Mouse (Mus musculus): ENCODE measurements around the gene Btbd18. TPM values are rescaled to one million over a fixed set of nuclear protein-coding genes. Genes with fewer than 3 reads are reported as not detected.

Btbd18 gene
- total and polyA plus RNA-seq, 3 experiments = not detected

GRCm38 (mm10) chr2:84648369-84648768 lies 10.5 kb upstream of the Btbd18 start:
- DNase-seq = no peak
- intact Hi-C loops (cut with DNase I) = no loop called here
- 6% methylated on average over 6 of the region's 6 CpGs for WGBS
- Histone ChIP-seq H3K27ac (peak overlapping the region; percentile 85), H3K36me3 (ENCODE audit: control insufficient read depth, insufficient read depth, low read length) (peaks cover 40% of the 10 kb centered on the region), H3K27me3 (ENCODE audit: control insufficient read depth, insufficient read depth, low read length) (no peaks in the 10 kb centered on the region), H3K4me1 (ENCODE audit: control insufficient read depth, insufficient read depth, low read length) (peaks cover 10% of the 10 kb centered on the region), H3K4me3 (peak overlapping the region; percentile 63), H3K79me2 (replicated peaks; ENCODE audit: control insufficient read depth, insufficient read depth, low read length) (peaks cover 8% of the 10 kb centered on the region; the same call in 1 of the 2 replicates), H3K9ac (ENCODE audit: low read depth, low read length) (peak overlapping the region; percentile 12)
- TF ChIP-seq POLR2A (IDR thresholded peaks at IDR 0.05; ENCODE audit: insufficient read depth, low read depth, low read length) (no peak), EP300 (IDR thresholded peaks at IDR 0.05; ENCODE audit: insufficient read depth, low read depth, low read length) (no peak), CTCF (IDR thresholded peaks at IDR 0.05) (peak; percentile 46)

DNA sequence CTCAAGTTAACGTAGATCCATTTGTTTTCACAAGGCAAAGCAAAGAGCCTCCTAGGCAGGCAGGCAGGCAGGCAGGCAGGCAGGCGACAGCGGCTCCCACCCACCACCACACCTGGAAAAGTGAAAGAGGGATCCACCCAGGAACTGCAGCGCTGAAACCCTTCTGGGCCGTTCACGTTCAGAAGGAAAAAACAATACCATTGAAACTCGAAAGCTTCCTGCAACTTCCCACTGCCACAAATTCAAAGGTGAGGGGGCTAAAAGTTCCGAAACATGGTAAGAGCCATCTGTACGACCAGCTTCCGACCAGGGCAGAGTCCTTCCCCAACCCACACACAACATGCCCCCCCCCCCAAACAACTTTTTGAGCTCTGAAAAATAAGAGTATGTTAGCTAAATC lies 9.2 kb upstream of the Btbd18 start:
- H3K27me3 ChIP-seq (ENCODE audit: control insufficient read depth, insufficient read depth, low read length) = no peaks in the 10 kb centered on the region
- TF ChIP-seq CTCF (IDR thresholded peaks at IDR 0.05) (no peak), EP300 (IDR thresholded peaks at IDR 0.05; ENCODE audit: insufficient read depth, low read depth, low read length) (no peak), POLR2A (IDR thresholded peaks at IDR 0.05; ENCODE audit: insufficient read depth, low read depth, low read length) (no peak)
- intact Hi-C loops (cut with DNase I) = loop anchor here (1.0 to 2.0 kb wide), 2 partner anchors 13 to 17 kb away; no protein-coding TSS in a partner anchor
- peaks cover 7% of the 10 kb centered on the region for H3K4me1 ChIP-seq (ENCODE audit: control insufficient read depth, insufficient read depth, low read length)
- peak overlapping the region; percentile 68 for H3K9ac ChIP-seq (ENCODE audit: low read depth, low read length)
- peak overlapping the region; percentile 63 for H3K4me3 ChIP-seq
- under 1% methylated on average over 10 of the region's 10 CpGs for WGBS
- H3K27ac ChIP-seq = peak overlapping the region; percentile 85
- H3K79me2 ChIP-seq (replicated peaks; ENCODE audit: control insufficient read depth, insufficient read depth, low read length) = peaks cover 8% of the 10 kb centered on the region; the same call in 1 of the 2 replicates
- DNase-seq = peak; percentile 49 to 55
- H3K36me3 ChIP-seq (ENCODE audit: control insufficient read depth, insufficient read depth, low read length) = peaks cover 30% of the 10 kb centered on the region

DNA sequence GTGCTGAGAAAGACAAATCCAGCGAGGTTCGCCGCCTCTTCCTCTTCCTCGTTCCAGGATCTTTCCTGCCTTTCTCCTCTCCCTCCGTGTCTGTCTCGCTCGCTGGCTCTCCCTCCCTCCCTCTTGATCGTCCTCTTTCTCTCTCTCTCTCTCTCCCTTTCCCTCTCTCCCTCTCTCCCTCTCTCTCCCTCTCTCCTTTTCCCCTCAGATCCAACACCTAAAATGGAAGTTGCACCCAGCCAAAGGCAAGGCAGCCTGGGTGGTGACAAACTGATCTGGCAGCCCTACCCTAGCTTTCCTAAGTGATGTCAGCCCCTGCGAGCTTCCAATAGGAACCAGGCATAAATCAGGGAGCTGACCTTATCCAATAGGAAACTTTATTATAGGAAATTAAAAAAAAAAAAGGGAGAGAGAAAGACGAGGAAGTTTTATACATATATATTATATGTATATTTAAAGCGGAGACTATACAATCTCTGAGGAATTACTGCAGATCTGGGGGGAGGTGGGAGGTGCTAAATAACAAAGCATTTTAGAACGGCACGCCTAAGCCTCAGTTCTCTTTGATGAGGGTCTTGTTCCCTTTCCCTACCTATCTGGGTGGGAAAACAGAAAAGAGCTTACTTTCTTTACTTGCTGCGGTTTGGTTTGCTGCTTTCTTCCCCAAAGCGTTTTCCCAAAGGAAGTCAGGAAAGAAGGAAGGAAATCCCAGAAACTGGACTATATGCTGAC lies 8.2 kb upstream of the Btbd18 start, which contains the start of gene Ctnnd1:
TSS of gene Ctnnd1 (minus strand) at position 302 of the 732 bp plus-strand sequence.
- WGBS = under 1% methylated on average over 15 of the region's 15 CpGs
- peak; percentile 83 to 89 for DNase-seq
- peak within 1 kb of the TSS; percentile 98 for H3K9ac ChIP-seq (ENCODE audit: low read depth, low read length)
- peaks cover 8% of the 10 kb centered on the region; the same call in 1 of the 2 replicates for H3K79me2 ChIP-seq (replicated peaks; ENCODE audit: control insufficient read depth, insufficient read depth, low read length)
- peaks cover 7% of the 10 kb centered on the region for H3K4me1 ChIP-seq (ENCODE audit: control insufficient read depth, insufficient read depth, low read length)
- intact Hi-C loops (cut with DNase I) = loop anchor here (2.0 kb wide), 1 partner anchor 18 kb away; no protein-coding TSS in a partner anchor
- H3K36me3 ChIP-seq (ENCODE audit: control insufficient read depth, insufficient read depth, low read length) = peaks cover 24% of the 10 kb centered on the region
- TF ChIP-seq CTCF (IDR thresholded peaks at IDR 0.05) (no peak), POLR2A (IDR thresholded peaks at IDR 0.05; ENCODE audit: insufficient read depth, low read depth, low read length) (peak; percentile 98), EP300 (IDR thresholded peaks at IDR 0.05; ENCODE audit: insufficient read depth, low read depth, low read length) (peak; percentile 74; the same call in 1 of the 2 replicates)
- peak within 1 kb of the TSS; percentile 63 for H3K4me3 ChIP-seq
- H3K27me3 ChIP-seq (ENCODE audit: control insufficient read depth, insufficient read depth, low read length) = no peaks in the 10 kb centered on the region
- peak within 1 kb of the TSS; percentile 85 for H3K27ac ChIP-seq

- H3K9ac ChIP-seq (ENCODE audit: low read depth, low read length) = no peak overlapping the region
- H3K27ac ChIP-seq = no peak overlapping the region
- H3K79me2 ChIP-seq (replicated peaks; ENCODE audit: control insufficient read depth, insufficient read depth, low read length) = no peaks in the 10 kb centered on the region
- no peaks in the 10 kb centered on the region for H3K27me3 ChIP-seq (ENCODE audit: control insufficient read depth, insufficient read depth, low read length)
- H3K4me3 ChIP-seq = no peak overlapping the region
- no peaks in the 10 kb centered on the region; the same call in 1 of the 2 replicates for H3K4me1 ChIP-seq (ENCODE audit: control insufficient read depth, insufficient read depth, low read length)
- no peak for DNase-seq
- no peak for TF ChIP-seq EP300 (IDR thresholded peaks at IDR 0.05; ENCODE audit: insufficient read depth, low read depth, low read length)
- no peak for TF ChIP-seq POLR2A (IDR thresholded peaks at IDR 0.05; ENCODE audit: insufficient read depth, low read depth, low read length)
- peak; percentile 79 for TF ChIP-seq CTCF (IDR thresholded peaks at IDR 0.05)
- intact Hi-C loops (cut with DNase I) = no loop called here
- no peaks in the 10 kb centered on the region for H3K36me3 ChIP-seq (ENCODE audit: control insufficient read depth, insufficient read depth, low read length)
Measured at GRCm38 (mm10) chr2:84653354-84653753, 5.5 kb upstream of the Btbd18 start.

DNA sequence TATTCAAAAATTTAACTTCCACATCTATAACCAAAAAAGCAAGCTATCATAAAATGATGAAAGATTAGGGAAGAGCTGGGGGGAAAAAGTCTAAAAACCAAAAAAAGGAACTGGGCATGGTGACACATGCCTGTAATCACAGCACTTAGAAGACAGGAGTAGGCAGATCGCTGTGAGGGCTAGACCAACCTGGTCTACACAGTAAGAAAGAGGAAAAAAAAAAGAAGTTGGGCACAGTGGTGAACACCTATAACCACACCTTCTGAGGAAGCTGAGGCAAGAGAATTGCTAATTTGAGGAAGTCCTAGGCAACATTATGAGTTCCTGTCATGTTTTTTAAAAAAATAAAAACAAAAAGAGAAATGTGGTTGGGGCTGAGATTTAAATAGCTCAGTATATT lies 3.0 kb upstream of the Btbd18 start:
- no peaks in the 10 kb centered on the region for H3K36me3 ChIP-seq (ENCODE audit: control insufficient read depth, insufficient read depth, low read length)
- no peaks in the 10 kb centered on the region for H3K27me3 ChIP-seq (ENCODE audit: control insufficient read depth, insufficient read depth, low read length)
- no peak overlapping the region for H3K4me3 ChIP-seq
- H3K79me2 ChIP-seq (replicated peaks; ENCODE audit: control insufficient read depth, insufficient read depth, low read length) = no peaks in the 10 kb centered on the region
- H3K27ac ChIP-seq = no peak overlapping the region
- TF ChIP-seq CTCF (IDR thresholded peaks at IDR 0.05) = no peak
- no peak for TF ChIP-seq EP300 (IDR thresholded peaks at IDR 0.05; ENCODE audit: insufficient read depth, low read depth, low read length)
- TF ChIP-seq POLR2A (IDR thresholded peaks at IDR 0.05; ENCODE audit: insufficient read depth, low read depth, low read length) = no peak
- no peak for DNase-seq
- no peak overlapping the region for H3K9ac ChIP-seq (ENCODE audit: low read depth, low read length)
- H3K4me1 ChIP-seq (ENCODE audit: control insufficient read depth, insufficient read depth, low read length) = no peaks in the 10 kb centered on the region; the same call in 1 of the 2 replicates
- intact Hi-C loops (cut with DNase I) = no loop called here
- 56% methylated on average over 1 of the region's 1 CpGs for WGBS

GRCm38 (mm10) chr2:84660253-84660652 lies 1.4 kb downstream of the Btbd18 start:
- Histone ChIP-seq H3K4me1 (ENCODE audit: control insufficient read depth, insufficient read depth, low read length) (no peaks in the 10 kb centered on the region; the same call in 1 of the 2 replicates), H3K79me2 (replicated peaks; ENCODE audit: control insufficient read depth, insufficient read depth, low read length) (no peaks in the 10 kb centered on the region), H3K4me3 (no peak overlapping the region), H3K27ac (no peak overlapping the region), H3K27me3 (ENCODE audit: control insufficient read depth, insufficient read depth, low read length) (no peaks in the 10 kb centered on the region), H3K36me3 (ENCODE audit: control insufficient read depth, insufficient read depth, low read length) (no peaks in the 10 kb centered on the region), H3K9ac (ENCODE audit: low read depth, low read length) (no peak overlapping the region)
- peak; percentile 84 for TF ChIP-seq CTCF (IDR thresholded peaks at IDR 0.05)
- TF ChIP-seq EP300 (IDR thresholded peaks at IDR 0.05; ENCODE audit: insufficient read depth, low read depth, low read length) = 0 out of 2 replicates have a peak, but pooled peaks have one; percentile 9
- TF ChIP-seq POLR2A (IDR thresholded peaks at IDR 0.05; ENCODE audit: insufficient read depth, low read depth, low read length) = no peak
- WGBS = 53% methylated on average over 3 of the region's 3 CpGs
- intact Hi-C loops (cut with DNase I) = loop anchor here (1.0 to 10.0 kb wide), 2 partner anchors 43 to 175 kb away; no protein-coding TSS in a partner anchor
- DNase-seq = no peak

Data from heart, adult 2 months (tissue).